Mouse (Mus musculus) liver (tissue): ENCODE measurements around the gene Atp5k.

Source experiments
- DNase-seq: peaks from one replicate; pipeline ENCODE4 v3.0.0-alpha.2; 2020; ENCODE audit warnings: mixed read lengths

Atp5k gene

GRCm38 (mm10) chr5:108423427-108423826 lies 10.8 kb downstream of the Atp5k start:
- DNase-seq = no peak

GRCm38 (mm10) chr5:108422741-108423140 lies 11.5 kb downstream of the Atp5k start:
- no peak for DNase-seq

DNA sequence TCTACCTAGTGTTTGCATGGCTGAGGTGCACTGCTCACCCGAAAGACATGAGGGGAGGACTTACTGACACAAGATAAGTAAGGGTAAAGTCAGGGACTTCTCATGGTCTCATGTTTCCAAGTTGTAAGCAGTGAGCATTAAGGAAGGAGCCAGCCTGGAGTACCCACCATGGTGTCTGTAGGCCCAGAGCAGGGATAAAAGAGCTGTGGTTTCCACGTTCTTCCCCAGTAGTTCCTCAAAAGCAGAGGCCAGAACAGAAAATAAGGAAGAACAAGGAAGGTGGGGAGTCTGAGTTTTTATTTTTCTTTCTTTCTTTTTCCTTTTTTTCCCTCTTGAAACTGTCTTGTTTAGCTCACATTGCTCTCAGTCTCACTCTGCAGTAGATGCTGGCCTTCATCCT lies 19.5 kb downstream of the Atp5k start:
- no peak for DNase-seq

- no peak for DNase-seq
Measured at GRCm38 (mm10) chr5:108406977-108407376, 27.3 kb downstream of the Atp5k start.

GRCm38 (mm10) chr5:108405460-108405859 lies 28.8 kb downstream of the Atp5k start:
- peak; percentile 7 for DNase-seq

DNA sequence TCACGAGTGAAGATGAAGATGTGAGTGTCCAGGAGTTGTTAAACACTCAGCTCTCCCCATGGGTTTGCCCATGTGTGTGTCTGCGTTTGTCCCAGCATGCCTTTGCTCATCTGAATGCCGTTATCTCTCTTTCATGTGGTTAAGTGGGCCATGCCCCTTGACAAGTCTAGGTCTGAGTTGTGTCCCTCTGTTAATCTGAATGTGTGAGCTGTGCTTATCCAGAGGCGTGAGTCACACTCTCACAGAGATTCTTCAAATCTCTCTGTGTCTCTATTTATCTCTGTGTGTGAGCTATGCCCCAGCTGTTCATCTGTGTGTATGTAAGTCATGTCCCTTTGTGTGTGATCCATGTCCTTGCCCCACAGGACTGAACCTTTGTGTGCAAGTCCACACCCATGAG lies 30.8 kb downstream of the Atp5k start:
- DNase-seq = no peak

DNA sequence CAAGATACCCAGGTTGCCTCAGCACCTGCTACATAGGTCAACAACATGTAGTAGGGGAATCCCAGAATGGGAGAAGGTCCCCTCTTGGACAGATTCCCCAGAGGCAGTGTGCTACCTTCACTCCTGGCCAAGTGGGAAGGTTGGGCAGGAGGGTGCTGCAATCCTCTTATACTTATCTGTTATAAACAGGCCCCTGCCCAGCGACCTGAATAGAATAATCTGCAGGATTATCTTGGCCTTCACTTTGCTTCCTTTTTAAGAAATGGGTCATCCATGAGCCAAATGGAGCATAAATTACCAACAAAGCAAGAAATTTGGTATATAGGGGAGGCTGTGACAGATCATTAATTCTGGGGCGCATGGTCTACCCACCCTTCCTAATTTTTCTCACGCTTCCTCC lies 44.5 kb downstream of the Atp5k start:
- no peak for DNase-seq

DNA sequence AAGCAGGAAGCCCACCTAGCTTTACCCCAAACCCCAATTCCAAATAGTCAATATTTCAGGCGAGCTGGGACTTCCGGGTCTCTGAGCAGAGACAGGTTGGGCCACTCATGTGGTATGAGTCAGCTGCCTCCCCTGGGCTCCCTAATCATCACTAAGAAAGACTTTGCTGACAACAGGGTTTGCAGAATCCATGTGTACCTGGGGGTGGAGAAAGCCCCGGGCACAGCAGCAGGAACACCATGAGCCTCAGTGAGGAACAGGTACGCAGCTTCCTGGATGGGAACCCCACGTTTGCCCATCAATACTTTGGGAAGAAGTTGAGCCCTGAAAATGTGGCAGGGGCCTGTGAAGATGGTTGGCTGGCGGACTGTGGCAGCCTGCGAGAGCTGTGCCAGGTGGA lies 46.0 kb downstream of the Atp5k start, which contains the start of gene Pde6b:
Gene Pde6b (plus strand): TSS at position 191 of the 400 bp plus-strand sequence.
- no peak for DNase-seq

- no peak for DNase-seq
Measured at GRCm38 (mm10) chr5:108386449-108386848, 47.8 kb downstream of the Atp5k start.

DNA sequence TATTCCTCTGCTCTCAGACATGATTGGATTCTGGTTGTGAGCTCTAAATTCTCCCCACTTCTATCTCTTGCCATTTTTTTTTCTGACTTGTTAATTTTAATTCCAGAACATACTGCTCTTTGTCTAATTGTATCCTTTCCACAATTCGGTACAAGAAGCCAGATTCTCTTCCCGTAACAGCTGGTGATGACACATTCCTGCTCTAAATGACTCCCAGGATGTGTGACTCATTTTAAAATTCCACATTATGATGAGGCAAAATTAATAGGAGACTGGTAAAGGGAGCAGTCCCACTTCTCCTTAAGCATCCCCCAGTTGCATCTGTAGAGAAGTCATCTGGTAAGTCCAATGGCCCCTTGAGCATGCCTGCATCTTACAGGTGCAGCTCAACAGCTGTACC lies 48.6 kb downstream of the Atp5k start:
- DNase-seq = no peak
